Comparison of ENCODE assay signal across 20 mouse cellular contexts in the genomic region with DNA sequence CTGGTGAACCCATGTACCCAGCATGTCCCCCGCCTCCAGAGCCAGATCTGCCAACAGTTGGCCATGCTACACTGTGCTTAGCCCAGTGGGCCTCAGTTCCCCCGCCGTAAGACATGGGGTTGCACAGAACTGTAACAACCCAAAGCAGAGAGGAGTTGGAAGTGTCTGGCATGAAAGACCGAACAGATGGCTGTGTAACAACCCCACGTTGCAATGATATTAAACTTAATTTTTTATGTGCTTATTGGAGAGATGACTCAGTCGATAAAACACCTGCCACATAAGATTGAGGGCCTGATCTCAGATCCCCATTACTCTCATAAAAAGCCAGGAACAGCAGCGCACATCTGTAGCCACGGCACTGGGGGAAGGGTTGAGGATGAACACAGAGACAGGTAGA. TPM values are rescaled to one million over a fixed set of nuclear protein-coding genes. Genes with fewer than 3 reads are reported as not detected.
"Had no signal": no experiment of that assay in that cellular context is flagged by ENCODE, and none has a peak within 500 bp of the region (broad histone marks: within the 10 kb centered on the region; RNA-seq: fewer than 3 reads in every experiment).

No protein-coding gene starts in this region.

- ATAC-seq: inflammation-experienced regulatory T-cells, adult 6 months; intestine, embryonic 16.5 days had no signal

- H3K27ac ChIP-seq: liver, embryonic 13.5 days; neural tube, embryonic 12.5 days; stomach, postnatal 0 days had no signal

- H3K4me1 ChIP-seq: liver, embryonic 13.5 days had no signal

- H3K36me3 ChIP-seq: liver, embryonic 13.5 days; neural tube, embryonic 12.5 days had no signal

- H3K4me2 ChIP-seq: liver, embryonic 13.5 days; midbrain, embryonic 11.5 days; neural tube, embryonic 12.5 days had no signal

- H3K9ac ChIP-seq: liver, embryonic 13.5 days; neural tube, embryonic 12.5 days had no signal

- DNase-seq: kidney, adult 18-20 months; kidney, adult 9 months; kidney, postnatal 14 days; kidney, postnatal 4 days; liver, embryonic 13.5 days; lung, adult 2 months; lung, postnatal 14 days; lung, postnatal 4 days; midbrain, embryonic 14.5 days; right cerebral cortex, adult 18-20 months; right cerebral cortex, postnatal 14 days; right cerebral cortex, postnatal 4 days; thymus, adult 2 months; thymus, postnatal 14 days; thymus, postnatal 4 days had no signal

- H3K9me3 ChIP-seq: liver, embryonic 13.5 days; neural tube, embryonic 12.5 days had no signal

- H3K4me3 ChIP-seq: liver, embryonic 13.5 days; neural tube, embryonic 12.5 days had no signal

RNA-seq across cellular contexts. Expression of a gene that starts 30.6 kb away (rescaled TPM):
- polyA plus RNA-seq: inflammation-experienced regulatory T-cells, adult 6 months had no signal
